Mouse (Mus musculus) limb, embryonic 14.5 days (tissue): ENCODE data around the gene Col4a1. TPM values are rescaled to one million over a fixed set of nuclear protein-coding genes. Genes with fewer than 3 reads are reported as not detected.

Source experiments
- ATAC-seq: fragments of 200-750 bp; cut with Nextera tagmentation; 2 replicates; pipeline ENCODE4 v1.8.0; 2017; ENCODE audit warnings: low read depth, moderate number of reproducible peaks, moderate TSS enrichment; ENCODE audit not compliant: low FRiP score
- DNase-seq: peaks from one replicate; pipeline ENCODE4 v3.0.0-alpha.2; 2015; ENCODE audit warnings: low spot score
- H3K27ac ChIP-seq: fragments of 300-500 bp; sonication (generic); replicated peaks from 2 replicates; pipeline ENCODE4 v1.5.1; 2014; ENCODE audit warnings: low read depth, mild to moderate bottlenecking, low read length, moderate library complexity, mixed read lengths
- H3K27me3 ChIP-seq: fragments of 300-500 bp; sonication (generic); 2 replicates; pipeline ENCODE4 v1.6.1; 2014; ENCODE audit warnings: low read length, mixed read lengths; ENCODE audit not compliant: control insufficient read depth, insufficient read depth
- H3K36me3 ChIP-seq: fragments of 300-500 bp; sonication (generic); 2 replicates; pipeline ENCODE4 v1.6.1; 2014; ENCODE audit warnings: mild to moderate bottlenecking, low read length, moderate library complexity, mixed read lengths; ENCODE audit not compliant: control insufficient read depth, insufficient read depth
- H3K4me1 ChIP-seq: fragments of 300-500 bp; sonication (generic); 2 replicates; pipeline ENCODE4 v1.6.1; 2014; ENCODE audit warnings: antibody characterized with exemption, low read length, mixed read lengths; ENCODE audit not compliant: control insufficient read depth, insufficient read depth
- H3K4me2 ChIP-seq: fragments of 300-500 bp; sonication (generic); replicated peaks from 2 replicates; pipeline ENCODE4 v1.6.1; 2014; ENCODE audit warnings: low read depth, mild to moderate bottlenecking, low read length, moderate library complexity; ENCODE audit not compliant: severe bottlenecking
- H3K4me3 ChIP-seq: fragments of 300-500 bp; sonication (generic); replicated peaks from 2 replicates; pipeline ENCODE4 v1.5.1; 2014; ENCODE audit warnings: low read length
- H3K9ac ChIP-seq: fragments of 300-500 bp; sonication (generic); 2 replicates; pipeline ENCODE4 v1.6.1; 2014; ENCODE audit warnings: mild to moderate bottlenecking, low read depth, low read length, moderate library complexity; ENCODE audit not compliant: severe bottlenecking
- H3K9me3 ChIP-seq: fragments of 300-500 bp; sonication (generic); 2 replicates; pipeline ENCODE4 v1.6.1; 2016; ENCODE audit warnings: low read length; ENCODE audit not compliant: control insufficient read depth
- POLR2A ChIP-seq: fragments of 200-500 bp; IDR thresholded peaks from 2 replicates; pipeline ENCODE4 v1.8.0; 2012; ENCODE audit warnings: inconsistent platforms, mild to moderate bottlenecking, moderate library complexity, borderline replicate concordance; ENCODE audit not compliant: insufficient read depth, insufficient read length; ENCODE audit errors: extremely low read depth
- WGBS: fragments of 180-500 bp; shearing (Covaris S2); extraction: QIAGEN DNeasy Blood & Tissue Kit; methylation state at CpG from one replicate; pipeline ENCODE4 v1.1.7; 2014; 5-methylcytosine and 5-hydroxymethylcytosine counted together
- polyA plus RNA-seq, 2 experiments: library from polyadenylated mRNA; depleted of rRNA in 1 of 2; stranded (reverse) in 1 of 2; unstranded in 1 of 2; fragments of >200 nt; fragmentation: Nextera tagmentation in 1 of 2; extraction: Ambion mirVana in 1 of 2; gene quantifications; 2 replicates each; pipeline versions ENCODE4 v1.2.1 to v1.2.3; 2012 to 2014

Col4a1 gene
- polyA plus RNA-seq, 2 experiments = 215 to 225 TPM

DNA sequence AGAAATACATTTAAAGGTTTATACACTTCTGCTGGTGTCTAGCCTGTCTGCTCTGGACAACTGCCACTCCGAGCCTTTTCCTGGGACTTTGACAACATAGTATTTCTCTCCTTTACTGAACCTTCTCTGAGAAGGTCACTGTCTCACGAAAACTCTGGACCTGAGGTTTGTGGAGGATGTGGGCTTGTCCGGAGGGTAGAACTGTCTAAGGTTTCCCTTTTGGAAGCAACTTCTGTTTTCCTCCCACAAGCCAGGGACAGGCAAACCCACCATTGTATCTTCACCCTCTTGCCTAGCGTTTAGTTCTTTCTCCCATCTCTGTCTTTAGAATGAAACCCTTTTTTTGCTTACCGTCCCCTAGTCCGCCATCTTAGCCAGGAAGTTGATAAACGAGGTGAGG is 9.2 kb upstream of the Col4a1 start:
- WGBS = 91% methylated on average over 7 of the region's 7 CpGs
- H3K27ac ChIP-seq = no peak overlapping the region
- no peaks in the 10 kb centered on the region for H3K27me3 ChIP-seq
- H3K9me3 ChIP-seq = no peaks in the 10 kb centered on the region
- H3K4me2 ChIP-seq = no peak overlapping the region
- no peak for DNase-seq
- H3K9ac ChIP-seq = no peak overlapping the region
- ATAC-seq = no peak
- peaks cover 6% of the 10 kb centered on the region for H3K4me1 ChIP-seq
- peaks cover 5% of the 10 kb centered on the region; the same call in 1 of the 2 replicates for H3K36me3 ChIP-seq
- H3K4me3 ChIP-seq = no peak overlapping the region
- no peak for TF ChIP-seq POLR2A

DNA sequence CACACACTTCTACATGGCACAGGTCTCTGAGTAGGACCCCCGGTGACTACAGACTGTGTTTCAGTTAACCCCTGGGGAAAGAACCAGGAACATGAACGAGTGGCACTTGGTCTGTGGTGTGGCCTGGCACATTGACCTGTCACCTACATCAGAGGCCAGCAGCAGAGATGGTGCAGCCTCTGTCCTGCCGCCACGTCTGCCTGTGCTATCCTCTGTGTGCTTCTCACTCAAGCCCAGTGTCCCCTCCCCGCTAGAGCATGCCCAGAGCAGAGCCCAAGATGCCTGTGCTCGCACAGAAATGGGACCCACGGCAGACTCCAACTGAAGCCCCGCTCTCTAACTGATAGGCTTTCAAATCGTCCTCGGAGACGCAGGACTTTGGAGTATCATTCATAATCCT is 6.8 kb upstream of the Col4a1 start:
- Histone ChIP-seq H3K36me3 (peaks cover 6% of the 10 kb centered on the region; the same call in 1 of the 2 replicates), H3K9me3 (no peaks in the 10 kb centered on the region), H3K27ac (no peak overlapping the region), H3K4me3 (no peak overlapping the region), H3K4me1 (peaks cover 4% of the 10 kb centered on the region; the same call in 1 of the 2 replicates), H3K4me2 (no peak overlapping the region), H3K27me3 (no peaks in the 10 kb centered on the region), H3K9ac (no peak overlapping the region)
- ATAC-seq = no peak
- no peak for DNase-seq
- WGBS = 88% methylated on average over 11 of the region's 11 CpGs
- no peak for TF ChIP-seq POLR2A

DNA sequence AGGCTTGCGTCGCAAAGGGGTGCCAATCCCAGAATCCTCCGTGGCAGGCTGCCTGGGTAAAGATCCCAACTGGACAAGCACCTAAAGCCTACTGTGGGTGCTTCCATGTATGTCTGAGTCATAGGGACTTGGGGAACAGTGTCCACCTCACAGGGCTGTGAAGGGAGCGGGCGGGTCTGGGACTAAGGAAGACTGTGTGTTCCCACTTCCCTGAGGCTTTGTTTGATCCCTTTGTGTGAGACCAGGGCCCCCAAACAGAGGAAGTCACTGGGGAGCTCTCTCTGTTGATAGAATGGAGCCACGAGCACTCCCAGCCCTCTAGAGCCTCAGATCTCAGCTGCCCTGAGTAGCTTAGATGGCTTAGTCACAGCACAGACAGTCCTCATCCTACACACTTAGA is 3.5 kb upstream of the Col4a1 start:
- Histone ChIP-seq H3K4me2 (no peak overlapping the region), H3K36me3 (0 out of 2 replicates have a peak, but pooled peaks cover 6% of the 10 kb centered on the region), H3K9me3 (no peaks in the 10 kb centered on the region), H3K27ac (no peak overlapping the region), H3K27me3 (no peaks in the 10 kb centered on the region), H3K4me3 (no peak overlapping the region), H3K4me1 (peaks cover 12% of the 10 kb centered on the region), H3K9ac (no peak overlapping the region)
- ATAC-seq (no peak), DNase-seq (no peak)
- WGBS = 90% methylated on average over 6 of the region's 6 CpGs
- no peak for TF ChIP-seq POLR2A

DNA sequence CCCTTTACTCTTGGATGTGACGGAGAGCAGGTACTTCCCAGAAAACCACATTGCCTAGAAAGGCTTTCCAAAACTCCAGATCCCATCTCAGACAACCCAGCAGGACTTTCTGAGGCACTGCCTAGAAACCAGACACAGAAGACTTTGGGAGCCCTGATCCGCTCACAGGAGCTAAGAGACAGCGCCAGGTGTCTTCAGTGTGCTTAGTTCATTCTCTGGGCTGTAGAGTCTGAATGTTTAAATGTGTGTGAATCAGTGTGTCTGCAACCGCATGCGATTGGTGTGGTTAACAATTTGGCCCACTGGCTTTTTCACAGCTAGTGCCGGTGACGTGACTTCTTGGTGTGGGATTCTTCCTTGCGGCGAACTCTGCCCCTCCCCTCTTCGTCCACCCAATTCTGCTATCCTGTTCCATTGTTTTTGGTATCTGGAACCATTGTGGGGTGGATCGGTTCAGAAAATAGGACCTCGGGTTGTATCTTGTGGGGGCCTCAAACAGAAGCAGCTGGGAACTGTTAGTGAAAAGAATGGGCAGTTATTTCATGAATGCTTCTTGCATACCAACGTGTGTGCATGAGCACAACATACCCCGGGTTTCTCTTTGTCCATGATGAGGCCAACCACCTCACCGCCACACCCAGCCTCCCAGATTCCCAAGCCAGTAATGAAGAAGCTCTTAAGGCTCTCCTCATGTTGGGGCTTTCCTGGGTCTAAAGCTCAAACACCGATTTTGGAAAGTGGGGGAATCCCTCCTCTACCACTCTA is 2.7 kb upstream of the Col4a1 start:
- H3K27ac ChIP-seq = no peak overlapping the region
- H3K4me2 ChIP-seq = peak overlapping the region; percentile 9; the same call in 1 of the 2 replicates
- H3K27me3 ChIP-seq = no peaks in the 10 kb centered on the region
- WGBS = 81% methylated on average over 16 of the region's 16 CpGs
- TF ChIP-seq POLR2A = no peak
- peaks cover 12% of the 10 kb centered on the region for H3K4me1 ChIP-seq
- no peak for ATAC-seq
- H3K9ac ChIP-seq = no peak overlapping the region
- no peak for DNase-seq
- H3K36me3 ChIP-seq = 0 out of 2 replicates have a peak, but pooled peaks cover 6% of the 10 kb centered on the region
- no peaks in the 10 kb centered on the region for H3K9me3 ChIP-seq
- no peak overlapping the region for H3K4me3 ChIP-seq

DNA sequence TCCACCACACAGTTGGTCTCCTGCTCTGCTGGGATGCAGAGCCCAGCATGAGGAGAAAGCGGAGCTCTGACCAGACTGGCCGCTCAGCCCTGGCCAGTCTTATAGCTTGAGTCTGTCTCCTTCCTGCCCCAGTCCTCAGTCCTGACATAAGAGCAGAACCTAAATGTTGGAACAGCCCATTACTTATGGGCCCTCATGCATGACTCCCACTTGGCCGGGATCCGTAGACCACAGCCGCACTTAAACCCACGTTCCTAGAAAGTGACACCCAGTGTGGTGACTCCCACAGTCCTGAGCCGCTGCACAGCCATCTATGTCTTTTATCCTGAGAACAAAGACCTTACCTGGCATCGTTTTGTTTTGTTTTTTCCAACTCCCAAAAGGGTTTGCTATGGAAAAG is 2.0 kb upstream of the Col4a1 start:
- ATAC-seq (no peak), DNase-seq (no peak)
- Histone ChIP-seq H3K4me1 (peaks cover 17% of the 10 kb centered on the region), H3K27ac (no peak overlapping the region), H3K4me2 (peak overlapping the region; percentile 93; the same call in 1 of the 2 replicates), H3K36me3 (0 out of 2 replicates have a peak, but pooled peaks cover 6% of the 10 kb centered on the region), H3K9ac (0 out of 2 replicates have a peak overlapping the region, but pooled peaks have one; percentile 89), H3K9me3 (no peaks in the 10 kb centered on the region), H3K27me3 (no peaks in the 10 kb centered on the region), H3K4me3 (peak overlapping the region; percentile 73; the same call in 1 of the 2 replicates)
- 78% methylated on average over 8 of the region's 8 CpGs for WGBS
- no peak for TF ChIP-seq POLR2A
